Comparison of ENCODE assay signal across 23 mouse cellular contexts in the genomic region with DNA sequence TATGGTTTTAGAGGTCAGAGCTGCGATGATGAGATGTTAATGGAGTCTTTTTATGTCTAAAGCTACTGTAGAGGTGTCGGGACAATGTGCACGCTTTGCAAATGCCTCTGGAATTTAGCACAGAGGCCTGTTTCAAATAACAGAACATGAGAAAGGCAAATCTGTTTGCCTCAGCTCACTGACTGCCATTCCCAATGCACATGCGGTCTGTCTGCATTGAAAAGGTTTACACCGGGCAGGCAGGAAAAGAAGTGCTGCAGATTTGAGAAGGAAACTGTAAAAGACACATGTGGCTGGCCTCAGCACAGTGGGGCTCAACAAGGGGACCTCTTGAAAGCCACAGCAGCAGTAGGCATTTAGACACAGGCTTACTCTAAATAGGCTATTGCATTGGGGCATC.
A peak's percentile ranks its signal among the peaks of the same experiment; 100 is the strongest.
DNase-seq lines count a peak whose midpoint lies in the region; ATAC-seq lines count a peak whose summit lies in the region.
"Had no signal": no experiment of that assay in that cellular context is flagged by ENCODE, and none has a peak within 500 bp of the region (broad histone marks: within the 10 kb centered on the region; RNA-seq: fewer than 3 reads in every experiment).

No protein-coding gene starts in this region.

- ATAC-seq in frontal cortex, adult (ENCODE audit: low TSS enrichment) = 0 out of 2 replicates have a peak, but pooled peaks have one; percentile 41
- 0 out of 2 replicates have a peak, but pooled peaks have one; percentile 11 for ATAC-seq in midbrain, embryonic 16.5 days
- no peak for ATAC-seq in midbrain, embryonic 15.5 days (replicated peaks)
- no peak for ATAC-seq in limb, embryonic 15.5 days (ENCODE audit: insufficient number of reproducible peaks, low FRiP score, low TSS enrichment, low read depth)
- ATAC-seq: hindbrain, postnatal 0 days; intestine, postnatal 0 days had no signal

- no peak overlapping the region for H3K4me3 ChIP-seq in midbrain, embryonic 16.5 days (ENCODE audit: low read depth, low read length)
- no peak overlapping the region for H3K4me3 ChIP-seq in midbrain, embryonic 15.5 days
- H3K4me3 ChIP-seq in limb, embryonic 15.5 days = no peak overlapping the region
- H3K4me3 ChIP-seq: forebrain, embryonic 10.5 days; heart, adult 2 months; heart, embryonic 15.5 days; liver, embryonic 15.5 days; megakaryocyte, embryonic 14.5 days had no signal

- H3K27ac ChIP-seq in midbrain, embryonic 16.5 days (ENCODE audit: low read length) = no peak overlapping the region
- H3K27ac ChIP-seq in midbrain, embryonic 15.5 days = no peak overlapping the region
- peak overlapping the region; percentile 62 for H3K27ac ChIP-seq in limb, embryonic 15.5 days
- H3K27ac ChIP-seq: forebrain, embryonic 10.5 days; heart, adult 2 months; heart, embryonic 15.5 days; hindbrain, postnatal 0 days; liver, embryonic 15.5 days had no signal

- WGBS in midbrain, embryonic 16.5 days = 28% methylated on average over 5 of the region's 5 CpGs
- WGBS in midbrain, embryonic 15.5 days = 28% methylated on average over 5 of the region's 5 CpGs
- 11% methylated on average over 5 of the region's 5 CpGs for WGBS in limb, embryonic 15.5 days

- H3K36me3 ChIP-seq in midbrain, embryonic 16.5 days (ENCODE audit: control insufficient read depth, insufficient read depth, low read length) = no peaks in the 10 kb centered on the region
- H3K36me3 ChIP-seq in midbrain, embryonic 15.5 days (replicated peaks) = no peaks in the 10 kb centered on the region
- H3K36me3 ChIP-seq in limb, embryonic 15.5 days = no peaks in the 10 kb centered on the region
- H3K36me3 ChIP-seq: forebrain, embryonic 10.5 days; heart, embryonic 15.5 days; liver, embryonic 15.5 days had no signal

- H3K4me2 ChIP-seq in midbrain, embryonic 16.5 days (ENCODE audit: low read length) = no peak overlapping the region
- no peak overlapping the region for H3K4me2 ChIP-seq in midbrain, embryonic 15.5 days
- no peak overlapping the region for H3K4me2 ChIP-seq in limb, embryonic 15.5 days
- H3K4me2 ChIP-seq: heart, embryonic 15.5 days; liver, embryonic 15.5 days had no signal

- H3K9me3 ChIP-seq in midbrain, embryonic 16.5 days (replicated peaks; ENCODE audit: control insufficient read depth, low read length, poor library complexity, severe bottlenecking) = no peaks in the 10 kb centered on the region
- no peaks in the 10 kb centered on the region for H3K9me3 ChIP-seq in midbrain, embryonic 15.5 days
- H3K9me3 ChIP-seq in limb, embryonic 15.5 days = no peaks in the 10 kb centered on the region
- H3K9me3 ChIP-seq: forebrain, embryonic 10.5 days; heart, embryonic 15.5 days; liver, embryonic 15.5 days; megakaryocyte, embryonic 14.5 days had no signal

- no peak for DNase-seq in frontal cortex, postnatal 36 days (ENCODE audit: low spot score in 2 of 2)
- peak; percentile 13 for DNase-seq in fibroblast of lung, adult 2 months (ENCODE audit: low read depth)
- DNase-seq in kidney, postnatal 25 days = no peak
- no peak for DNase-seq in right cerebral cortex, postnatal 36 days (ENCODE audit: low spot score in 2 of 2)
- DNase-seq: adrenal gland, postnatal 25 days; cerebellum, adult 8-10 months; gastrocnemius, postnatal 14 days; heart, adult 2 months; heart, postnatal 4 days; layer of hippocampus, postnatal 36 days; lung, postnatal 14 days; retina, postnatal 1 day had no signal

- peaks cover 4% of the 10 kb centered on the region; the same call in 1 of the 2 replicates for H3K4me1 ChIP-seq in midbrain, embryonic 16.5 days (ENCODE audit: control insufficient read depth, insufficient read depth, low read length)
- no peaks in the 10 kb centered on the region; the same call in 1 of the 2 replicates for H3K4me1 ChIP-seq in midbrain, embryonic 15.5 days
- peaks cover 10% of the 10 kb centered on the region for H3K4me1 ChIP-seq in limb, embryonic 15.5 days
- H3K4me1 ChIP-seq: heart, embryonic 15.5 days; liver, embryonic 15.5 days; megakaryocyte, embryonic 14.5 days had no signal

- H3K9ac ChIP-seq in midbrain, embryonic 16.5 days (ENCODE audit: low read depth, low read length) = no peak overlapping the region
- H3K9ac ChIP-seq in midbrain, embryonic 15.5 days = no peak overlapping the region
- no peak overlapping the region for H3K9ac ChIP-seq in limb, embryonic 15.5 days
- H3K9ac ChIP-seq: heart, embryonic 15.5 days; liver, embryonic 15.5 days had no signal

- no peaks in the 10 kb centered on the region for H3K27me3 ChIP-seq in midbrain, embryonic 16.5 days (ENCODE audit: control insufficient read depth, insufficient read depth, low read depth, low read length)
- H3K27me3 ChIP-seq in midbrain, embryonic 15.5 days (replicated peaks) = no peaks in the 10 kb centered on the region
- no peaks in the 10 kb centered on the region for H3K27me3 ChIP-seq in limb, embryonic 15.5 days
- H3K27me3 ChIP-seq: CH12.LX; heart, embryonic 15.5 days; liver, embryonic 15.5 days; megakaryocyte, embryonic 14.5 days had no signal

Comparison
In these comparisons a context has a peak if more than half of its experiments do, and no peak if none do; other contexts are left out.
1. ATAC-seq: peak in frontal cortex, adult (single experiment) and midbrain, embryonic 16.5 days (single experiment); none in midbrain, embryonic 15.5 days (single experiment) and limb, embryonic 15.5 days (single experiment).